Mouse (Mus musculus) G1E (cell line): ENCODE results near the gene Kcne4.

Experiments used
- CTCF ChIP-seq: IDR thresholded peaks from 2 replicates; pipeline ENCODE4 v1.5.1; 2012; ENCODE audit warnings: low read depth, low read length, inconsistent platforms, mixed read lengths
- GATA1 ChIP-seq: IDR thresholded peaks from 2 replicates; pipeline ENCODE4 v1.6.1; 2012; ENCODE audit warnings: borderline replicate concordance, low read length, inconsistent platforms, mixed read lengths
- GATA2 ChIP-seq: IDR thresholded peaks from 2 replicates; pipeline ENCODE4 v1.6.1; 2012; ENCODE audit warnings: low read depth, low read length, inconsistent platforms, borderline replicate concordance
- POLR2AphosphoS5 ChIP-seq: IDR thresholded peaks from 2 replicates; pipeline ENCODE4 v1.6.1; 2012; ENCODE audit warnings: low read depth, low read length, inconsistent platforms; ENCODE audit not compliant: insufficient replicate concordance
- TAL1 ChIP-seq: conservative IDR thresholded peaks from 2 replicates; pipeline ENCODE4 v1.6.1; 2012; ENCODE audit warnings: low read depth, low read length, inconsistent platforms, mixed read lengths

DNA sequence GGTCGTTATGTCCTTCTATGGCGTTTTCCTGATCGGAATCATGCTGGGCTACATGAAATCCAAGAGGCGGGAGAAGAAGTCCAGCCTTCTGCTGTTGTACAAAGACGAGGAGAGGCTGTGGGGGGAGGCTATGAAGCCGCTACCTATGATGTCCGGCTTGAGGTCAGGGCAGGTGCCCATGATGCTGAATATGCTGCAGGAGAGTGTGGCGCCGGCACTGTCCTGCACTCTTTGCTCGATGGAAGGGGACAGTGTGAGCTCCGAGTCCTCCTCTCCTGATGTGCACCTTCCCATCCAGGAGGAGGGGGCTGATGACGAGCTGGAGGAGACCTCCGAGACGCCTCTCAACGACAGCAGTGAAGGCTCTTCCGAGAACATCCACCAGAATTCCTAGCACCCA lies 1.2 kb downstream of the Kcne4 start:
- TF ChIP-seq CTCF = no peak
- no peak for TF ChIP-seq GATA1
- no peak for TF ChIP-seq TAL1
- TF ChIP-seq GATA2 = no peak
- no peak for TF ChIP-seq POLR2AphosphoS5
